Mouse (Mus musculus): ENCODE data around the gene Fto.

GRCm38 (mm10) chr8:91338389-91339154 is 25.2 kb downstream of the Fto start:
- TF ChIP-seq POLR2A (IDR thresholded peaks at IDR 0.05; ENCODE audit: borderline replicate concordance, extremely low read depth, low read depth, low read length) (no peak), CTCF (IDR thresholded peaks at IDR 0.05; ENCODE audit: insufficient read depth, low read length) (no peak)

Measured in lung, adult 2 months (tissue).